Mouse (Mus musculus): Measurements from ENCODE around the gene Gm8122.
"Not testable (repeated sequence)": the region's sequence is repeated elsewhere in the genome, so short reads cannot be mapped to it uniquely, and the experiment has no call there.

GRCm38 (mm10) chr14:43258349-43258748 is 23.2 kb upstream of the Gm8122 start, which contains the start of gene Gm8126:
- TF ChIP-seq GATA1 (IDR thresholded peaks at IDR 0.05; ENCODE audit: borderline replicate concordance, low read length); FLI1 (IDR thresholded peaks at IDR 0.05; ENCODE audit: low read length): not testable (repeated sequence)

All from megakaryocyte, embryonic 14.5 days (primary cell).